Mouse (Mus musculus): ENCODE measurements around the gene Pram1.

DNA sequence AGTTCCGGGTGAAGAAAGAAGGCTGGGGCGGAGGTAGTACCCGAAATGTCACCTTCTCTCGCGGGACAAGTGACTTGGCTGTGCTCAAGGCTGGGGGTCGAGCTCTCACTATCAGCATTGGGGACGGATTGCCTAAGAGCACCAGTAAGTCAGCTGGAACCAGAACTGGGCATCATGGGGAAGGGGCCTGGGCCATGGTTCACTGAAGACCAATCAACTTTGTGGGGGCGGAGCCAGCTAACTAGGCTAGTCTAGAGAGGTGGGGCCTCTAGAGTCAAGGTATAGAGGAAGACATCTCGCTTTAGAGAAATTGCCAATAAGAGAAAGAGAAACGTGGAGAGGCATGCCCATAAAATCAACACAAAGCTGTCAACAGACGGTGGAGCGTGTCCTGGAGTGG is 35.9 kb upstream of the Pram1 start:
- no peak for TF ChIP-seq TAL1 (IDR thresholded peaks at IDR 0.05; ENCODE audit: low read length)
- TF ChIP-seq GATA1 (IDR thresholded peaks at IDR 0.05; ENCODE audit: low read length): no peak
